Mouse (Mus musculus): ENCODE measurements around the gene Olfr420.

The Olfr420 gene

DNA sequence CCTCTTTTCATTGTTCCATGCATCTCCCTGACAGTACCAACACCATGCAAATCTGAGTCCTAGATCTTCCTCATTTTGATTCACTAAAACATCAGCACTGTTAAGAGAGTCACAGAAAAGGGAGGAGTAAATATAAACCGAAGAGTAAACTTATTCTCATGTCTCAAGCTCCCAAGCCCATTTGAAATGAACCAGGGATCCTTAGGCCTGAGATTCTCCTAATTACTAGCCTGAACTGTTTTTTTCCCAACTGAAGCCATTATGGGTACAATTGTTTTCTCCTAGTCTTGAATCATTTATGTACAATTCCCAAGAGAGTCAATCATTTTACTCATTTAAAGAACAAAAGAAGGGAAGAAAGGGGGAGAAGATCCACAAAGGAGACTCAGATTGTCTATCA is at the start of gene Olfr420:
TSS of gene Olfr420 (plus strand) at position 301 of the 400 bp plus-strand sequence.
- DNase-seq = no peak

DNA sequence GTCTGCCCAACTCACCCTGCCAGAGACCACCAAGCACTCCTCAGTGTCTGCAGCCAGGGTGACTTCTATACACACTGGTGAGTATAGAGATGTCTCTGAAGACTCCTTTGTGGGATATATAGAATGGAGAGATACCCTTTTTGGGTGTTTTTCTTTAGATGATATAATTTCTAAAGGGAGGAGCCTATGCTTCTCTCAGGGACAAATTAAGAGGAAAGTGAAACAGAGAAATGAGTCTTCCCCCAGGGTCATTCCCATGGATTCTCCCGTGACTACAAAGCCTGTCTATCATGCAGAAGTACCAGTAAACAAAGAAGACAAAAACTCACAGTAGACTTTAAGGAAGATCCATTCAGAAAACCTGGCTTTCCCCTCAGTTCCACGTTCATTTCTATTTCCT is 34.4 kb upstream of the Olfr420 start, which contains the start of gene Olfr231:
TSS of gene Olfr231 (minus strand) at position 101 of the 400 bp plus-strand sequence.
- DNase-seq = no peak

- no peak for DNase-seq
Observed at GRCm38 (mm10) chr1:174131217-174131616, 24.2 kb upstream of the Olfr420 start, which contains the start of gene Olfr424. Gene Olfr424, plus strand, starts transcription at chr1:174131517.

DNA sequence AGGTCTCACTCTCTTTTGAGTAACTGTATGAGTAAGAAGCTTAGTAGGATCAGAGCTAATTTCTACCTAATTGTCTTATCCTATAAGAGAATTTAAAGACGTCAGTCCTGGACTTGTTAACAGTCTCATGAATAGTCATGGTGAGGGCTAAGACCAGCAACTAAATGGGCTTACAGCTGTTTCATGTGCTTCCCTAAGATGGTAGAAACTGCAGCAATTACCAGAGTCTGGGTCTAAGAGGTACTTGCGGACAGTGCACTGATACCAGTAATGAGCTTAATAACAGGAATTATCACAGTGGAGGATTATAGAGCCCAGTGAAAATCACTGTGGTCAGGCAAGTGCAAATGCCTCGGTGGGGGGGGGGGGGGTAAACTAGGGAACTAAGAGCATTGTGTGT is 23.4 kb upstream of the Olfr420 start:
- no peak for DNase-seq

DNA sequence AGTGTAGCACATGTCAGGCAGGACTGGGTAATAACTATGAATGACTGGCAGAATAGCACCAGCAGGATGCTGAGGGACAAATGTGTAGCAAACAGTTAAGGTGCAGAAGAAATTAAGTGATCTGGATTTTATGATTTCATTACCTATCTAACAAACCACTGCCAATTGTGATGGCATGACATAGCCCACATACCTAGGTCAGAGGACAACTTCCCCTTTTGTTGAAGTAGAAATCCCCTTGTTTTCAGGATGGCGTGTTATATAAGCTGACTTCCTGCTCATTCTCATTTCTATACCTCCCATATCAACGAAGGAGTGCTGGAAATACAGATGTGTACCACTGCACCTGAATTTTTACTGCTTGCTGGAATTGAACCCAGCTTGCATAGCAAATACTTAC is 14.0 kb upstream of the Olfr420 start:
- no peak for DNase-seq

DNA sequence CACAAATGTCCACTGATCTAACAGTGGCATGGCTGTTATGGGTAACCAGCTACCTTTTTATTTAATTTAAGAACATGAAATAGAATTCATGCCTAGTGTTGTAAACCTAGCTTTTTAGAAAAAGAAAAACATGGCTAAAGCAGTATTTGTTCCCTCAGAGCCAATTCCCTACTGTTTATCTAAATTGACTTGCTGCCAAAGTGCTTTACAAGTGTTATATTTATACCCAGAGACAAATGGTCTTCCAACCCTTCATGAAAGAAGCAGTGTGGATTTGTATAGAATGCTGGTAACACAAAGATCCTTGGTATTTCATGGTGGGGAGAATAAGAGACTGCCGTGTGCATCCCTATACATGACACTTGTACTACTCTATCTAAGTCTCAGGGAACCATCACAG is 8.7 kb upstream of the Olfr420 start:
- no peak for DNase-seq

DNA sequence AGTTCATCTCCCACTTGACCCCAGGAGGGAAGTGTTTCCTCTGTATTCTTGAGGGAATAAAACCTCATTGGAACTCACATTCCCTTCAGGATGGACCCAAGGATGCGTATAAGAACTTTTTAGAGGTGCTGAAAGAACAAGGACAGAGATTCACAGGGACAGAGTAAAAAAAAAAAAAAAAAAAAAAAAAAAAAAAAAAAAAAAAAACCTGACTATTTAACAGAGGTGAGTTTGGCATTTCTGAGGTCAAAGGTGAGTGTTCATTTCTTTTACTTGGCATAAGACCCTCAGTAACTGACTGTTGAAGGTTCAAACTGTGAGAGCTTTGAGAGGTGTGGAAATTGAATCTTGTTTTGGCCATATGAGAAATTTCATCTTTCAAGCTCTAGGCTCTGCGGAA is 6.1 kb upstream of the Olfr420 start:
- DNase-seq = no peak

DNA sequence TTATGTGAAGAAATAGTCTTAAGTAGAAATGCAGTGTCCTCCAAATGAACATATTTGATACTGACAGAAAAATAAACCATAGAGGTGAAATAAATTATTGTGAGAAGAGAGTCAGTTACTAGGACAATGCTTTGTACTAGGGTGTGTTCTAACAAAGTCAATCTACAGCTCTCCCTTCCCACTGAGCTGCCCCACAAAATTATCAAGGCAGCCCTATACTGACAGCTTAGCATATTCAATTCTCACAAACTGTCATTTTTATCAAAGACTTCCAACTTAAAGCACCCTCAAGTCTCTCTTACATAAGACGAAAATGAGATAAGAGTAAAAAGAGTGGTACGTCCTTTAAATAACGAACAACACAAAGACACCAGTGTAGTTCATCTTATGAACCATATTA is 2.2 kb downstream of the Olfr420 start:
- DNase-seq = no peak

DNA sequence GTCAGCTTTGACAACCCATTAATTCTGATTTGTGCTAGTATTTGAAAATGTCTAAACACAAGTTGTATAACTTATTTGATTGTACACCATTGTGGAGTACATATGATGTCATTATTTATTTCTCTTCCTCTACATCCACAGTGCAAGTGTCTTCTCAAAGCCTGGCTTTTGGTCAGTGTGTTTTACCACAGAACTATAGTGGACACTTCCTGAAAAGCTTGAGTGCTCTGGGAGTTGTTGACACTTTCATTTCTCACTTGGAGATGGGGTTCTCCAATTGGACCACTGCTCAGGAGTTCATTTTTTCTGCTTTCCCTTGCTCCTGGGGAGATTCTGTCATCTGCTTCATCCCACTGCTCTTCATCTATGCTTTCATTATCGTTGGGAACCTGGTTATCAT is 3.1 kb downstream of the Olfr420 start:
- DNase-seq = no peak

- DNase-seq = no peak
Observed at GRCm38 (mm10) chr1:174159095-174159494, 3.7 kb downstream of the Olfr420 start.

DNA sequence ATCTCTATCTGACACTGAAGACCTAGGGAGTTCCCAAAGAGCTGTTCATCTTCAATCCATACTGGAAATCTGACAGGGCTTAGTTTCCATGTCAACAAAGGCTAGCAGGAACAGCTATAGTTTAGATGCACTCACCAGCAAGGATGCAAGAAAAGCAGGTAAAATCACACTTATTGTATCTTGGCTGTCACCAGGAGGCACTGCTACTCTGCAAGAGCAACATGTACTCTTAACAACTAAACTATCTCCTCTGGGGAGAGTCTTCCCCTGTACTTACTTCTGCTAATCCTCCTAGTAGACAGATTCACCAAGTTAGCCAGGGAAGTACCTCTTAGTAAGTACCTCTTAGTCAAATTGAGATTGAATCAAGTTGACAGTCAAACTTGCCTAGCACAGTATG is 13.6 kb downstream of the Olfr420 start:
- DNase-seq = no peak

DNA sequence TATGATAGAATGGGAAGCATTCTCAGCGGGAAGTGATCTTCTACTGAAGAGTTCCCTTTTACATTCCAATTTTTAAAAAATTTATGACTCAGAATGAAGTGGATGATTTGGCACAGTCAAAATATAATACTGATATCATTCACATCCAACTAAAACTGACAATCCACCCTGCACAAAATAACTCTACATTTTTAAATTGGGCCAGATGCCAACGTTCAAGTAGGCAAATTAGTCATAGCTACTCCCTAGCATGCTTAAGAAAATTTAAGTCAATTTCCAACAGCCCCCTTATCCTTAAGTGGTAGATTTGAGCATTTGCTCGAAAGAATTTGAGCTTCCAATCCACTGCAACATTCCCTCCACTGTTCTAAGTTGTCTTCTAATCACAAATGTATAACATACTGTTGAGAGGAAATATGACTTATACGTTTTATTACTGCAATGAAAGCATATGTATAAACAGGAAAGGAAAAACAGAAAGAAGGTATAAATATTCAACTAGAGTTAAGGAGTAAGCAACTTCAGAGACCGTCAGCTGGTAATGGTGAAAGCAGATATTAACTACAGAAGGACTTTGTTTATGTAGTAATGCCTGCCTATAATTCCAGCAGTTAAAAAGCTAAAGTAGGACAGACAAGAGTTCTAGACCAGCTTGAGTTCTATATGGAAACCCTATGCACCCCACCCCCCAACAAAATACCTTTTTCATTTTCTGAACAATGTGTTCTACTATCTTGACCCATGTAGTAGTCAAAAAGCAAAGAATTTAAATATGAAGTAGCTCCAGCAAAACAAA is 15.5 kb downstream of the Olfr420 start:
- DNase-seq = no peak

DNA sequence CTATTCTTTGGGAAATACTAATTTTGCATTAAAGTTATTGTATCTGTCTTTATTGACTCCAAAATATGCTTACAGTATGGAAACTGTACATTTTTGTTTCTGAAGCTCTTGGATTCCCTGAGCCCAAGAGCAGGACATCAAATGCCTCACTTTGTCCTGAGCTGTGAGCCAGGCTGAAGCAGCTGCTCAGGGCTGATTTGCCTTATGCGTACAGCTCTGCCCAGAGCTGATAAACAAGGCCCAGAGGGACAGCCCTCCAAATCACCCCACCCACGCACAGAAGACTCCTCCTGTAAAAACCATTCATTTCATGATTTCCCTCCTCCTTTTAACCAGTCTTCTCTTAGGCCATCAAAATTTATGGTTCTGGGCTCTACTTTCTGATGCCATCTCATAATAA is 16.1 kb downstream of the Olfr420 start:
- DNase-seq = no peak

GRCm38 (mm10) chr1:174172605-174173004 is 17.2 kb downstream of the Olfr420 start, which contains the start of gene Spta1:
Gene Spta1, plus strand, starts transcription at chr1:174172776.
- no peak for DNase-seq

DNA sequence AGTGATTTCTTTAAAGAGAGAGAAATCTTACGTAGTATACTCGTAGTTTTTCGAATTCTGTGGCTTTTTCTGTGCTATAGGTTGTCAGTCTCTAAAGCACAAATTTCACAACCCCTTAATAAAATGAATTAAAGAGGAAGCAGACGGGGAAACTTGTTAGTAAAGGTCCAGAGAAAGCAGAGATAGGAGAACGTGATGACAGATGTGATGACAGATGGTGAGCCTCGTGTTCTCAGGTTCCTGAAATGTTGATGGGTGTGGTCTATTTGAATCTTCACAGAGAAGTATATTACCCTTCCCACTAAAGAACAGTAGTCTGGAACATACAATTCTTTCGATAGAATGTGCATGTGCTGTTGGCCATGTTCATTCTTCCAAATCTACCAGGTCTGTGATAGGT is 49.3 kb downstream of the Olfr420 start:
- no peak for DNase-seq

Data from cerebellum, adult 11 months (tissue).